Mouse (Mus musculus): Measurements from ENCODE around the gene BC005537. TPM values are rescaled to one million over a fixed set of nuclear protein-coding genes. Genes with fewer than 3 reads are reported as not detected.
"Not testable (repeated sequence)": the region's sequence is repeated elsewhere in the genome, so short reads cannot be mapped to it uniquely, and the experiment has no call there.

The BC005537 gene
- total RNA-seq, 2 experiments from 2014 or later, result 63.6 to 166 TPM

GRCm38 (mm10) chr13:24837765-24838164 lies 36.3 kb downstream of the BC005537 start:
- ATAC-seq (replicated peaks; ENCODE audit: poor library complexity, severe bottlenecking), result not testable (repeated sequence)

- ATAC-seq (replicated peaks; ENCODE audit: poor library complexity, severe bottlenecking), result no peak
Observed at GRCm38 (mm10) chr13:24839831-24840230, 38.4 kb downstream of the BC005537 start.

GRCm38 (mm10) chr13:24841702-24842101 lies 40.2 kb downstream of the BC005537 start:
- no peak for ATAC-seq (replicated peaks; ENCODE audit: poor library complexity, severe bottlenecking)

- peak; percentile 63 for ATAC-seq (replicated peaks; ENCODE audit: poor library complexity, severe bottlenecking)
Observed at GRCm38 (mm10) chr13:24844983-24845955, 43.8 kb downstream of the BC005537 start, which contains the start of gene D130043K22Rik. Gene D130043K22Rik (plus strand): TSS chr13:24845135.

GRCm38 (mm10) chr13:24849318-24849717 lies 47.9 kb downstream of the BC005537 start:
- ATAC-seq (replicated peaks; ENCODE audit: poor library complexity, severe bottlenecking), result no peak

- no peak for ATAC-seq (replicated peaks; ENCODE audit: poor library complexity, severe bottlenecking)
Observed at GRCm38 (mm10) chr13:24851989-24852388, 50.5 kb downstream of the BC005537 start.

- ATAC-seq (replicated peaks; ENCODE audit: poor library complexity, severe bottlenecking), result no peak
Observed at GRCm38 (mm10) chr13:24852570-24852969, 51.1 kb downstream of the BC005537 start.

GRCm38 (mm10) chr13:24859115-24859514 lies 57.7 kb downstream of the BC005537 start:
- ATAC-seq (replicated peaks; ENCODE audit: poor library complexity, severe bottlenecking), result no peak

- ATAC-seq (replicated peaks; ENCODE audit: poor library complexity, severe bottlenecking), result no peak
Observed at GRCm38 (mm10) chr13:24861084-24861483, 59.6 kb downstream of the BC005537 start.

- no peak for ATAC-seq (replicated peaks; ENCODE audit: poor library complexity, severe bottlenecking)
Observed at GRCm38 (mm10) chr13:24862021-24862420, 60.6 kb downstream of the BC005537 start.

- ATAC-seq (replicated peaks; ENCODE audit: poor library complexity, severe bottlenecking), result peak; percentile 53
Observed at GRCm38 (mm10) chr13:24862520-24862919, 61.1 kb downstream of the BC005537 start.

Other genes starting within 250 kb of the BC005537 start
- 41.1 and 65.7 TPM in 2 replicates for gene Ripor2, start 219.5 kb upstream of the BC005537 start, total RNA-seq (2014; fragmentation: Nextera tagmentation)
- gene Ripor2, start 219.5 kb upstream of the BC005537 start, total RNA-seq (2017), result 27.8 and 33.5 TPM in 2 replicates
- gene Armh2, start 60.4 kb upstream of the BC005537 start, total RNA-seq (2014; fragmentation: Nextera tagmentation), result not detected in 2 replicates
- not detected in 2 replicates for gene Armh2, start 60.4 kb upstream of the BC005537 start, total RNA-seq (2017)
- gene Gmnn, start 39.7 kb upstream of the BC005537 start, total RNA-seq (2014; fragmentation: Nextera tagmentation), result 148 and 183 TPM in 2 replicates
- gene Gmnn, start 39.7 kb upstream of the BC005537 start, total RNA-seq (2017), result 214 and 286 TPM in 2 replicates
- 37.7 and 40.4 TPM in 2 replicates for gene Acot13, start 29.9 kb downstream of the BC005537 start, total RNA-seq (2014; fragmentation: Nextera tagmentation)
- gene Acot13, start 29.9 kb downstream of the BC005537 start, total RNA-seq (2017), result 41.8 and 46.1 TPM in 2 replicates
- gene Tdp2, start 30.0 kb downstream of the BC005537 start, total RNA-seq (2014; fragmentation: Nextera tagmentation), result 48.4 and 84.7 TPM in 2 replicates
- 51.8 and 57.7 TPM in 2 replicates for gene Tdp2, start 30.0 kb downstream of the BC005537 start, total RNA-seq (2017)
- gene D130043K22Rik, start 43.5 kb downstream of the BC005537 start, total RNA-seq (2014; fragmentation: Nextera tagmentation), result not detected in 2 replicates
- not detected in 2 replicates for gene D130043K22Rik, start 43.5 kb downstream of the BC005537 start, total RNA-seq (2017)
- 1.5 TPM in 2 replicates for gene Aldh5a1, start 136.0 kb downstream of the BC005537 start, total RNA-seq (2014; fragmentation: Nextera tagmentation)
- gene Aldh5a1, start 136.0 kb downstream of the BC005537 start, total RNA-seq (2017), result 2.6 and 3.1 TPM in 2 replicates
- gene Gpld1, start 141.5 kb downstream of the BC005537 start, total RNA-seq (2014; fragmentation: Nextera tagmentation), result 0.43 TPM in 1 of 2 replicates, not detected in the other
- 0.17 and 0.52 TPM in 2 replicates for gene Gpld1, start 141.5 kb downstream of the BC005537 start, total RNA-seq (2017)
- 28.2 and 36.5 TPM in 2 replicates for gene Mrs2, start 218.7 kb downstream of the BC005537 start, total RNA-seq (2014; fragmentation: Nextera tagmentation)
- 11.7 and 12.8 TPM in 2 replicates for gene Mrs2, start 218.7 kb downstream of the BC005537 start, total RNA-seq (2017)